Mouse (Mus musculus) limb, embryonic 11.5 days (tissue): Measurements from ENCODE around the gene Ccdc185. TPM values are rescaled to one million over a fixed set of nuclear protein-coding genes. Genes with fewer than 3 reads are reported as not detected.
A peak's percentile ranks its signal among the peaks of the same experiment; 100 is the strongest.

Experiments
- ATAC-seq: fragments of 200-750 bp; cut with Nextera tagmentation; 2 replicates; pipeline ENCODE4 v1.8.0; 2017; ENCODE audit warnings: low read depth; ENCODE audit not compliant: insufficient number of reproducible peaks, low FRiP score, low TSS enrichment
- DNase-seq: peaks from one replicate; pipeline ENCODE4 v3.0.0-alpha.2; 2015; ENCODE audit warnings: low spot score
- H3K27ac ChIP-seq: fragments of 300-500 bp; sonication (generic); replicated peaks from 2 replicates; pipeline ENCODE4 v1.5.1; 2014; ENCODE audit warnings: low read depth, mild to moderate bottlenecking, low read length
- H3K27me3 ChIP-seq: fragments of 300-500 bp; sonication (generic); 2 replicates; pipeline ENCODE4 v1.6.1; 2014; ENCODE audit warnings: mild to moderate bottlenecking, low read length, mixed read lengths; ENCODE audit not compliant: control insufficient read depth, insufficient read depth
- H3K36me3 ChIP-seq: fragments of 300-500 bp; sonication (generic); 2 replicates; pipeline ENCODE4 v1.6.1; 2014; ENCODE audit warnings: mild to moderate bottlenecking, low read length, moderate library complexity, mixed read lengths; ENCODE audit not compliant: control insufficient read depth, insufficient read depth
- H3K4me1 ChIP-seq: fragments of 300-500 bp; sonication (generic); 2 replicates; pipeline ENCODE4 v1.6.1; 2014; ENCODE audit warnings: low read length, mixed read lengths; ENCODE audit not compliant: control insufficient read depth, insufficient read depth
- H3K4me2 ChIP-seq: fragments of 300-500 bp; sonication (generic); 2 replicates; pipeline ENCODE4 v1.6.1; 2014; ENCODE audit warnings: low read depth, mild to moderate bottlenecking, moderate library complexity; ENCODE audit not compliant: severe bottlenecking
- H3K4me3 ChIP-seq: fragments of 300-500 bp; sonication (generic); 2 replicates; pipeline ENCODE4 v1.5.1; 2014; ENCODE audit warnings: low read depth, low read length
- H3K9ac ChIP-seq: fragments of 300-500 bp; sonication (generic); 2 replicates; pipeline ENCODE4 v1.6.1; 2014; ENCODE audit warnings: mild to moderate bottlenecking, low read length
- H3K9me3 ChIP-seq: fragments of 300-500 bp; sonication (generic); 2 replicates; pipeline ENCODE4 v1.6.1; 2016; ENCODE audit warnings: low read length; ENCODE audit not compliant: control insufficient read depth
- WGBS: fragments of 180-500 bp; shearing (Covaris S2); extraction: QIAGEN DNeasy Blood & Tissue Kit; methylation state at CpG from one replicate; pipeline ENCODE4 v1.1.7; 2014; 5-methylcytosine and 5-hydroxymethylcytosine counted together
- polyA plus RNA-seq: library from polyadenylated mRNA; unstranded; fragments of >200 nt; fragmentation: Nextera tagmentation; extraction: Ambion mirVana; gene quantifications from 2 replicates; pipeline ENCODE4 v1.2.1, GENCODE M21; 2014

Ccdc185 gene
- polyA plus RNA-seq: not detected in 2 replicates

- DNase-seq (no peak), ATAC-seq (no peak)
- Histone ChIP-seq H3K4me1 (no peaks in the 10 kb centered on the region), H3K27ac (no peak within 1 kb of the TSS), H3K9me3 (no peaks in the 10 kb centered on the region), H3K27me3 (no peaks in the 10 kb centered on the region), H3K4me2 (no peak within 1 kb of the TSS), H3K9ac (no peak within 1 kb of the TSS), H3K4me3 (no peak within 1 kb of the TSS), H3K36me3 (no peaks in the 10 kb centered on the region)
- WGBS: 91% methylated on average over 9 of the region's 9 CpGs
Measured at GRCm38 (mm10) chr1:182749080-182749479, at the start of gene Ccdc185. TSS of gene Ccdc185 (minus strand) at chr1:182749180.

GRCm38 (mm10) chr1:182797048-182797447, 48.1 kb upstream of the Ccdc185 start:
- Histone ChIP-seq H3K4me3 (no peak overlapping the region), H3K36me3 (no peaks in the 10 kb centered on the region), H3K4me1 (peaks cover 2% of the 10 kb centered on the region), H3K9ac (no peak overlapping the region), H3K4me2 (no peak overlapping the region), H3K9me3 (no peaks in the 10 kb centered on the region), H3K27me3 (no peaks in the 10 kb centered on the region), H3K27ac (no peak overlapping the region)
- ATAC-seq: no peak
- DNase-seq: no peak
- 55% methylated on average over 14 of the region's 14 CpGs for WGBS

- H3K4me2 ChIP-seq: no peak overlapping the region
- no peak overlapping the region for H3K27ac ChIP-seq
- no peaks in the 10 kb centered on the region for H3K27me3 ChIP-seq
- H3K9ac ChIP-seq: no peak overlapping the region
- no peak for ATAC-seq
- peaks cover 3% of the 10 kb centered on the region for H3K4me1 ChIP-seq
- 93% methylated on average over 9 of the region's 9 CpGs for WGBS
- no peak overlapping the region for H3K4me3 ChIP-seq
- H3K9me3 ChIP-seq: no peaks in the 10 kb centered on the region
- H3K36me3 ChIP-seq: no peaks in the 10 kb centered on the region
- no peak for DNase-seq
Measured at GRCm38 (mm10) chr1:182794628-182795027, 45.6 kb upstream of the Ccdc185 start.

GRCm38 (mm10) chr1:182794221-182794620, 45.2 kb upstream of the Ccdc185 start:
- ATAC-seq: no peak
- Histone ChIP-seq H3K27ac (no peak overlapping the region), H3K9me3 (no peaks in the 10 kb centered on the region), H3K27me3 (no peaks in the 10 kb centered on the region), H3K36me3 (no peaks in the 10 kb centered on the region), H3K4me3 (no peak overlapping the region), H3K9ac (no peak overlapping the region), H3K4me1 (peaks cover 3% of the 10 kb centered on the region), H3K4me2 (no peak overlapping the region)
- 87% methylated on average over 10 of the region's 10 CpGs for WGBS
- no peak for DNase-seq

- no peaks in the 10 kb centered on the region for H3K36me3 ChIP-seq
- peak overlapping the region; percentile 27; the same call in 1 of the 2 replicates for H3K4me2 ChIP-seq
- H3K27me3 ChIP-seq: no peaks in the 10 kb centered on the region
- no peaks in the 10 kb centered on the region for H3K9me3 ChIP-seq
- H3K27ac ChIP-seq: 0 out of 2 replicates have a peak overlapping the region, but pooled peaks have one; percentile 45
- peak; percentile 45; the same call in 1 of the 2 replicates for ATAC-seq
- no peak overlapping the region for H3K9ac ChIP-seq
- 13% methylated on average over 16 of the region's 16 CpGs for WGBS
- H3K4me3 ChIP-seq: no peak overlapping the region
- H3K4me1 ChIP-seq: peaks cover 3% of the 10 kb centered on the region
- DNase-seq: peak; percentile 88
Measured at GRCm38 (mm10) chr1:182792521-182793071, 43.6 kb upstream of the Ccdc185 start.

- Histone ChIP-seq H3K36me3 (no peaks in the 10 kb centered on the region), H3K27ac (no peak overlapping the region), H3K9me3 (no peaks in the 10 kb centered on the region), H3K4me1 (peaks cover 3% of the 10 kb centered on the region), H3K4me3 (no peak overlapping the region), H3K27me3 (no peaks in the 10 kb centered on the region), H3K9ac (no peak overlapping the region), H3K4me2 (no peak overlapping the region)
- ATAC-seq (no peak), DNase-seq (no peak)
- 21% methylated on average over 6 of the region's 6 CpGs for WGBS
Measured at GRCm38 (mm10) chr1:182788896-182789295, 39.9 kb upstream of the Ccdc185 start.

- no peak overlapping the region for H3K27ac ChIP-seq
- H3K4me1 ChIP-seq: peaks cover 1% of the 10 kb centered on the region
- no peak overlapping the region for H3K4me3 ChIP-seq
- no peak overlapping the region for H3K9ac ChIP-seq
- WGBS: 54% methylated on average over 7 of the region's 7 CpGs
- no peaks in the 10 kb centered on the region for H3K27me3 ChIP-seq
- H3K9me3 ChIP-seq: no peaks in the 10 kb centered on the region
- H3K4me2 ChIP-seq: no peak overlapping the region
- H3K36me3 ChIP-seq: no peaks in the 10 kb centered on the region
- ATAC-seq (no peak), DNase-seq (no peak)
Measured at GRCm38 (mm10) chr1:182787030-182787429, 38.0 kb upstream of the Ccdc185 start.

GRCm38 (mm10) chr1:182785504-182785903, 36.5 kb upstream of the Ccdc185 start:
- Histone ChIP-seq H3K27me3 (no peaks in the 10 kb centered on the region), H3K9me3 (no peaks in the 10 kb centered on the region), H3K4me1 (no peaks in the 10 kb centered on the region), H3K36me3 (no peaks in the 10 kb centered on the region), H3K9ac (no peak overlapping the region), H3K27ac (no peak overlapping the region), H3K4me3 (no peak overlapping the region), H3K4me2 (no peak overlapping the region)
- WGBS: 85% methylated on average over 5 of the region's 5 CpGs
- no peak for DNase-seq
- ATAC-seq: no peak

- Histone ChIP-seq H3K27me3 (no peaks in the 10 kb centered on the region), H3K4me3 (no peak overlapping the region), H3K4me2 (no peak overlapping the region), H3K27ac (no peak overlapping the region), H3K9ac (no peak overlapping the region), H3K36me3 (no peaks in the 10 kb centered on the region), H3K4me1 (no peaks in the 10 kb centered on the region), H3K9me3 (no peaks in the 10 kb centered on the region)
- ATAC-seq: no peak
- WGBS: 91% methylated on average over 3 of the region's 3 CpGs
- DNase-seq: no peak
Measured at GRCm38 (mm10) chr1:182784784-182785183, 35.8 kb upstream of the Ccdc185 start.
